Mouse (Mus musculus): ENCODE measurements around the gene Gm20388.
"Not testable (repeated sequence)": the region's sequence is repeated elsewhere in the genome, so short reads cannot be mapped to it uniquely, and the experiment has no call there.

Gene Gm20388

GRCm38 (mm10) chr8:123000311-123000710 lies 3089.7 kb downstream of the Gm20388 start:
- DNase-seq (ENCODE audit: low spot score in 2 of 2), result no peak

- DNase-seq (ENCODE audit: low spot score in 2 of 2), result no peak
Measured at GRCm38 (mm10) chr8:123004033-123004922, 3093.6 kb downstream of the Gm20388 start.

- DNase-seq (ENCODE audit: low spot score in 2 of 2), result no peak
Measured at GRCm38 (mm10) chr8:123005328-123005727, 3094.7 kb downstream of the Gm20388 start.

GRCm38 (mm10) chr8:123005805-123006204 lies 3095.2 kb downstream of the Gm20388 start:
- no peak for DNase-seq (ENCODE audit: low spot score in 2 of 2)

GRCm38 (mm10) chr8:123011321-123011720 lies 3100.7 kb downstream of the Gm20388 start:
- no peak for DNase-seq (ENCODE audit: low spot score in 2 of 2)

GRCm38 (mm10) chr8:123014429-123014828 lies 3103.8 kb downstream of the Gm20388 start:
- DNase-seq (ENCODE audit: low spot score in 2 of 2), result peak in 1 of 2 experiments; percentile 31

- DNase-seq (ENCODE audit: low spot score in 2 of 2), result no peak
Measured at GRCm38 (mm10) chr8:123015074-123015473, 3104.4 kb downstream of the Gm20388 start.

- no peak for DNase-seq (ENCODE audit: low spot score in 2 of 2)
Measured at GRCm38 (mm10) chr8:123017143-123017542, 3106.5 kb downstream of the Gm20388 start.

- no peak for DNase-seq (ENCODE audit: low spot score in 2 of 2)
Measured at GRCm38 (mm10) chr8:123018484-123019164, 3108.0 kb downstream of the Gm20388 start.

- DNase-seq (ENCODE audit: low spot score in 2 of 2), result no peak
Measured at GRCm38 (mm10) chr8:123020084-123020483, 3109.4 kb downstream of the Gm20388 start.

GRCm38 (mm10) chr8:123020859-123021258 lies 3110.2 kb downstream of the Gm20388 start:
- DNase-seq (ENCODE audit: low spot score in 2 of 2), result no peak

- DNase-seq (ENCODE audit: low spot score in 2 of 2), result peak; percentile 42 to 72
Measured at GRCm38 (mm10) chr8:123021259-123021658, 3110.6 kb downstream of the Gm20388 start.

- no peak for DNase-seq (ENCODE audit: low spot score in 2 of 2)
Measured at GRCm38 (mm10) chr8:123022727-123023126, 3112.1 kb downstream of the Gm20388 start.

GRCm38 (mm10) chr8:123024226-123024625 lies 3113.6 kb downstream of the Gm20388 start:
- DNase-seq (ENCODE audit: low spot score in 2 of 2), result no peak

GRCm38 (mm10) chr8:123025951-123026351 lies 3115.3 kb downstream of the Gm20388 start:
- no peak for DNase-seq (ENCODE audit: low spot score in 2 of 2)

GRCm38 (mm10) chr8:123027786-123028185 lies 3117.1 kb downstream of the Gm20388 start:
- DNase-seq (ENCODE audit: low spot score in 2 of 2), result no peak

GRCm38 (mm10) chr8:123030091-123030490 lies 3119.4 kb downstream of the Gm20388 start:
- not testable (repeated sequence) for DNase-seq (ENCODE audit: low spot score in 2 of 2)

GRCm38 (mm10) chr8:123031321-123031978 lies 3120.8 kb downstream of the Gm20388 start:
- DNase-seq (ENCODE audit: low spot score in 2 of 2), result no peak

- DNase-seq (ENCODE audit: low spot score in 2 of 2), result no peak
Measured at GRCm38 (mm10) chr8:123032730-123033129, 3122.1 kb downstream of the Gm20388 start.

GRCm38 (mm10) chr8:123033431-123033830 lies 3122.8 kb downstream of the Gm20388 start:
- no peak for DNase-seq (ENCODE audit: low spot score in 2 of 2)

GRCm38 (mm10) chr8:123034171-123034570 lies 3123.5 kb downstream of the Gm20388 start:
- no peak for DNase-seq (ENCODE audit: low spot score in 2 of 2)

- no peak for DNase-seq (ENCODE audit: low spot score in 2 of 2)
Measured at GRCm38 (mm10) chr8:123036956-123037355, 3126.3 kb downstream of the Gm20388 start.

Measured in urinary bladder, adult 18-20 months (tissue).